Mouse (Mus musculus) neutrophil, adult 5-6 weeks (primary cell): Measurements from ENCODE around the gene Gm20458. TPM values are rescaled to one million over a fixed set of nuclear protein-coding genes. Genes with fewer than 3 reads are reported as not detected.

Experiments
- ATAC-seq: fragments of 151-379, 151-347 bp; 2 replicates; pipeline ENCODE4 v1.8.0; 2017; ENCODE audit warnings: mild to moderate bottlenecking, moderate TSS enrichment; ENCODE audit not compliant: insufficient number of reproducible peaks, poor library complexity, low FRiP score, severe bottlenecking; ENCODE audit errors: extremely low read depth
- total RNA-seq: library from RNA; stranded (forward); fragments of 200-1000 nt; gene quantifications from 2 replicates; pipeline ENCODE4 v1.2.3, GENCODE M21; 2017

Gene Gm20458
- total RNA-seq = not detected in 2 replicates

GRCm38 (mm10) chr2:164460745-164461551, at the start of gene Gm20458:
Gene Gm20458, plus strand, starts transcription at chr2:164460967.
- ATAC-seq = peak; percentile 94

GRCm38 (mm10) chr2:164414167-164414566, 46.6 kb upstream of the Gm20458 start:
- no peak for ATAC-seq

DNA sequence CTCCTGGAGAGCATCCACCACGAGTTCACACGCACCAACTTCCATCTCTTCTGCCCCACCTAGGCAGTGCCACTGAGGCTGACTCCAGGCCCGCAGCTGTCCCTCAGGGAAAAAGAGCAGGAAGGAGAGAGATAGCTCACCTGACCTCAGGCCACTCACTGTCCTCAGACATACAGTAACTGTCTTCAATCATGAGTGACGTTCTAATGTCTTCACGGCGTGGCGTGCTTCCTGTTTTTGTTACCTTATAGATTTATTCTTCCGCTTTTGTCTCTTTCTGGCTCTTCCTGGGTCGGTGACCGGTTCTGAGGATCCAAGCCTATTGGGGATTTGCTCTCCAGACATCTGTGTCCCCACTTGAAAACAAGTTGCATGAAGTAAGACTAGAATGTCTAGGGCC, 46.2 kb upstream of the Gm20458 start:
- peak; percentile 37; the same call in 1 of the 2 replicates for ATAC-seq

- ATAC-seq = no peak
Observed at GRCm38 (mm10) chr2:164417198-164417597, 43.6 kb upstream of the Gm20458 start.

- no peak for ATAC-seq
Observed at GRCm38 (mm10) chr2:164418308-164418875, 42.4 kb upstream of the Gm20458 start.

DNA sequence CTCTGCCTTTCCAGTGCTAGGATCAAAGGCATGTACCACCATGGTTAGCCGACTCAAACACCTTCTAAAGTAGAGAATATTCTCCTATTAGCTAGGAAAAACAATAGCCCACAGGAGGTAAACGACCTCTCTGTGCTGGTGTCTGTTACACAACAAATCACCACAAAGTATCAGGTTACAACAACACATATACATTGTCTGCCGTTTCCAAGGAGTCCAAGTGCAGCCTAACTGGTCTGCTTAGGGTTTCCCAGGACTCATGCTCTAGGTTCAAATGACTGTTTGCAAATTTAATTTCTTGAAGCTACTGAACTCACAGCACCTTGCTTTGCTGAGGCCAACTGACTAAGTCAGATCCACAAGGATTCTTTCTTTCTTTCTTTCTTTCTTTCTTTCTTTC, 41.3 kb upstream of the Gm20458 start:
- ATAC-seq = no peak

DNA sequence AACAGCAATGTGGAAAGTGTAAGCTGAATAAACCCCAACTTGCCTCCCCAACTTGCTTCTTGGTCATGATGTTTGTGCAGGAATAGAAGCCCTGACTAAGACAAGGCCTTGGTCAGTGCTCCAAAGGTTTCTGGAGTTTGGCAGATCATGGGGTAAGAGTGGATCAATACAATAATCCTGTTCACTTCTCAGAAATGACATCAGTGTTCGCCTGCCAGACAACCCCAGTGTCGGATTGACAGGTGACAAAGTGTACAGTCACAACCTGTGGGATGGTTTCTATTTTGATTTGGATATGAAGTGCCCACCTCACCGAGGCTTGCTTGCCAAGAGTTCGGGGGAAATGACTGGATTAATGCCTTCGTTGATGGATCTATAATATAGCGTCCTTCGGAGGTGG, 39.5 kb upstream of the Gm20458 start:
- ATAC-seq = no peak

GRCm38 (mm10) chr2:164421979-164422378, 38.8 kb upstream of the Gm20458 start:
- ATAC-seq = no peak

- ATAC-seq = peak; percentile 79
Observed at GRCm38 (mm10) chr2:164422675-164423393, 37.9 kb upstream of the Gm20458 start.

DNA sequence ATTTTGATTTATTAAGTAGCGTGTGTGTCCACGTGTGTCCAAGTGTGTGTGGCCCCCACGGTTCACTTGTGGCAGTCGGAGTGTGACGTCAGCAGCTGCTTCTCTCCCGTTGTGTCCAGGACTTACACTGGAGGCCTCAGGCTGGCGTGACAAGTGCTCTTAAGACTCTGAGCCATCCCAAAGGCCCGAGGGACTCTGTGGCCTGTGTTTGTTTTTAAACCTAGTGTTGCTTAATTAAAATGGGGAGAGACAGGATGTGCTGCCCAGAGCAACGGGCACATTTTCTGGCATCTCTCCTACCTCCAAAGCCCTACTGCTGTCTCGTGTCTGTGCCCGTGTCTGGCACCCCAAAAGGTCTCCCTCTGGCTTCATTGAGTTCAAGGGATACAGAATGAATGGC, 37.3 kb upstream of the Gm20458 start:
- no peak for ATAC-seq

- ATAC-seq = no peak
Observed at GRCm38 (mm10) chr2:164424406-164424805, 36.4 kb upstream of the Gm20458 start.

DNA sequence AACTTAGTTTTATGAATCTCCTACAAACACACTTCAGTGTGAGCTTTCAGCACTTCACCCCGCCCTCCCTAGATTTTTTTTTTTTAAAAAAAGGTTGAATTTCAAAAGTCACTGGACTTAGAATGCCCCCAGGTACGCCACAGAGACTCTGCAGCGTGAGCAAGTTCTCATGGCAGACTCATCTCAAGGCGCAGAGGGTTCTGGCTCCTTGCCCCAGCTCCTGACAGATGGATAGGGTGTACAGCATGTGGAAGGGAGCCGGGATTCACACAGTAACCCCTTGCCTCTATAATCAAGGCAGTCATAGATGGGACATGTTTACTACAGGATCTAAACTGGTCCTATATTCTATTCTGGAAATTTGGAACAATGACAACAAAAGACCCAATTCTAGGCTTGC, 35.4 kb upstream of the Gm20458 start:
- no peak for ATAC-seq

DNA sequence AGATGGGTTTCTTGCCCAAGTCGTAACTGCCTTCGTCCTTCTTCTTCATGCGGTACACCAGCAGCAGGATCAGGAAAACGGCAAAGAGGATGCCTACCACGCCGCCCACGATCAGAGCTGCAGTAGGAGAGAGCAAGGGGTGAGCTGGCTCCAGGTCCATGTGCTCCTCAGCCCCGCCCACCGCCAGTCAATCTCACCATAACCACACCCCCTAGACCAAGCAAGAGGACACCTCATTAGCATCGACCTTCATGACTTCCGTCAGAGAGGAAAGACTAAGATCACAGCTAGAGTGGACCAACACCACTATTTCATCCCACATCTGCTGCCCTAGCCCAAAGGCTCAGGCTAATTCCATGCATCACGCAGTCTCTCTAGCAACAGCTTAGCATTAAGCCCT, 34.6 kb upstream of the Gm20458 start:
- no peak for ATAC-seq

GRCm38 (mm10) chr2:164426952-164427351, 33.8 kb upstream of the Gm20458 start:
- ATAC-seq = no peak

DNA sequence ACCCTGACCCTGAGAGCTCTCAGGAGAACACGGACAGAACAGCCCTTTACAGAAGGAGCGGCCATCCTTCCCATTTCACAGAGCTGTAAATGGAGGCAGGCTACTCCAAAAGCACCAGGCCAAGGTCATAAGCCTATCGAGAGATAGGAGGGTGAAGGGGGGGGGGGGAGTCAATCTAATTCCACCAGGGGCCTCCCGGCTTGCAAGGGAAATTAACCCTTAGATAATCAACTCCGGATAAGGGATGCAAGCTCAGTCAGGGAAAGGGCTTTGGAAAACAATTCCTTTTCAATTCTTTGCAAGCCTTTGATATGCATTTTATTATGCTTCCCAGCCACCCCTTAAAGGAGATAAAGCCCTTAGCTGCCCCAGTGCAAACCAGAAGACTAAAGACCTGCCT, 32.3 kb upstream of the Gm20458 start:
- ATAC-seq = no peak

DNA sequence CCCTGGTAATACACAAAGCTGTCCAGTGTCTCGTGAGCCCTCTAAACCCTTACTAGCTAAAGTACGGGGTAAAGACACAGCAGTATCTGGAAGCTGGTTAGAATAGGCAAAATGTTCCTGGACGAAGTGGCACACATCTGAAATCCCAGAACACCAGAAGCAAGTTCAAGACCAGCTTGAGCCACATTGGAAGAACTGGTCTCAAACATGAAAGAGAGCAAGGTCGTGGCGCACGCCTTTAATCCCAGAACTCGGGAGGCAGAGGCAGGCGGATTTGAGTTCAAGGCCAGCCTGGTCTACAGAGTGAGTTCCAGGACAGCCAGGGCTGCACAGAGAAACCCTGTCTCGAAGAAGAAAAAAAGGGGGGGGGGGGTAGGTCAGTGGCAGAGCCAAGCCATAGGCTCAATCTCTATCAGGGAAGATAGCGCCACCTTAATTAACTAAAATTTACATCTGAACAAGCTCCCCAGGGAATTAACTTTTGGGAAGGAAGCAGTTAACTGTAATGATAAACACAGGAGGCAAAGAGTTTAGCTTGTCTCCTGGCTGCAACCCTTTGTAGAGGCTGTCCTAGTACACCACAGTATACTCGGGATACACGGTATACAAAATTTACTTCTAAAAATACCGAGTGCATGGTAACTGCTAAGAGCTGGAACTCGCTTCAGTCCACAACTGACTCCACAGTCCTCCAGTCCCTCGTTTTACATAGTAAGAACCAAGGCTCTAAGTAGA, 30.7 kb upstream of the Gm20458 start:
- no peak for ATAC-seq

DNA sequence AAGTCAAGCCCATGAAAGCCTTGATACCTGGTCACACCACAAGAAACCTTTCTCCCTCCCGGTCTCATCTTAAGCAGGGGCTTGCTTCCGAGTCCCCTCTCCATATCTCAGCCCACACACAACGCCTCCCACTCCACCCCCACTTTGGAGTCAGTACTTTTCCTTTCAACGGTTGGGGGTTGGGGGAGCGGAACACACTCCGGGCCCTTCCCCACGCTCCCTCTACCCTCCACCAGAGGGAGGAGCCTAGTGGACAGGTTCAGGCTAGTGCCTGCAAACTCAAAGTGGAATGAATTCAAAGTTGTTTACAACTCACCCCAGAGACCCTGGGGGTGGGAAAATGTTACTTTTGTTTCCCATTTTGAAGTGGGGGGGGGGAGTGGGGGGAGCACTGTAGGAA, 30.1 kb upstream of the Gm20458 start:
- no peak for ATAC-seq

DNA sequence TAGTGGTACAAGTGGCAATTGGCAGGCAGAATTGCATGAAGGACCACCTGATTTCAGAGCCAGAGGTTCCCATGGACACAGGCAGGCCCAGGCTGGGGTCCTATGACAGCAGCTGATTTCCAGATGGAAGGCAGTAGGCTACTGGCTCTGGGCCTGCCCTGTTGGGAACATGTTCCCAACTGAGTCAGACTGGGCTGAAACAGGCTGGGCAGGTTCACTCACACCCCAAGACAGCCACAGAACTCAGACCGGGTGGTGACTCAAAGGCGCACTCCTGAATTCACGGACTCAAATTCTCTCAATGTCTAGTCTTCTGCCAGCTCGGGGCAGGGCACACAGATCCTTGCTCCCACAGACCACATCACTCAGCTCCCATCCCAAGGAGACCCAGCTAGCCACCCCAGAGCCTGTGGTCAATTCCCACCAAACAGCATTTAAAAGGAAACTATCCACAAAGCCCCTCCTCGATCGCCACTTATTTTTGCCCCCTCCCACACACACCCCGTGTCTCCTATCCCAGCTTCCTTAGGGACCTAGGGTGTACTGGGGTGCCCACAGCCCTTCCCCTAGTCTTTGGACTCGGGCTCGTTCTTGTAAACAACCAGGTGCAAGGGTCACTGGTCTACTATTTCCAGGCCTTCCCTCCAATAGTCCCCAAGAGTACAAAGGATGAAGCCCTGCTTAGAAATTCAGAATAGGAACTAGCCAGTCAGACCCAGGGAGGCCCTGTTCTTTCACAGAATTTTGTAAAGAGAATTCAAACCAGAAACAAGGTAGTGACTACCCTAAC, 28.9 kb upstream of the Gm20458 start:
- ATAC-seq = no peak
